Mouse (Mus musculus): Measurements from ENCODE around the gene Kcnab2. TPM values are rescaled to one million over a fixed set of nuclear protein-coding genes. Genes with fewer than 3 reads are reported as not detected.
A peak's percentile ranks its signal among the peaks of the same experiment; 100 is the strongest.

Gene Kcnab2
- total RNA-seq, 1 experiment from 2014 or later: 6.2 TPM

GRCm38 (mm10) chr4:152453079-152453478 lies 24.6 kb downstream of the Kcnab2 start:
- DNase-seq: no peak

GRCm38 (mm10) chr4:152451371-152451770 lies 26.3 kb downstream of the Kcnab2 start:
- no peak for DNase-seq

- DNase-seq: peak; percentile 19
These were observed 29.0 kb downstream of the Kcnab2 start for GRCm38 (mm10) chr4:152448666-152449018.

- DNase-seq: no peak
These were observed 29.7 kb downstream of the Kcnab2 start for GRCm38 (mm10) chr4:152447731-152448665.

- peak; percentile 15 for DNase-seq
These were observed 31.5 kb downstream of the Kcnab2 start for GRCm38 (mm10) chr4:152446178-152446577.

GRCm38 (mm10) chr4:152441536-152441935 lies 36.1 kb downstream of the Kcnab2 start:
- DNase-seq: no peak

GRCm38 (mm10) chr4:152440882-152441281 lies 36.8 kb downstream of the Kcnab2 start:
- DNase-seq: peak; percentile 23

- DNase-seq: peak; percentile 88
These were observed 42.4 kb downstream of the Kcnab2 start for GRCm38 (mm10) chr4:152435255-152435654.

GRCm38 (mm10) chr4:152434836-152435235 lies 42.8 kb downstream of the Kcnab2 start:
- DNase-seq: peak; percentile 93

- peak; percentile 67 for DNase-seq
These were observed 45.4 kb downstream of the Kcnab2 start for GRCm38 (mm10) chr4:152432308-152432707.

- DNase-seq: no peak
These were observed 49.4 kb downstream of the Kcnab2 start for GRCm38 (mm10) chr4:152428259-152428658.

- no peak for DNase-seq
These were observed 52.7 kb downstream of the Kcnab2 start for GRCm38 (mm10) chr4:152424922-152425321.

- peak; percentile 80 for DNase-seq
These were observed 53.3 kb downstream of the Kcnab2 start for GRCm38 (mm10) chr4:152424341-152424740.

GRCm38 (mm10) chr4:152423576-152423975 lies 54.1 kb downstream of the Kcnab2 start:
- no peak for DNase-seq

GRCm38 (mm10) chr4:152418229-152419060 lies 59.2 kb downstream of the Kcnab2 start:
- DNase-seq: no peak

- DNase-seq: no peak
These were observed 65.1 kb downstream of the Kcnab2 start for GRCm38 (mm10) chr4:152412524-152413080.

GRCm38 (mm10) chr4:152410961-152411360 lies 66.7 kb downstream of the Kcnab2 start:
- peak; percentile 59 for DNase-seq

- no peak for DNase-seq
These were observed 71.1 kb downstream of the Kcnab2 start for GRCm38 (mm10) chr4:152406531-152406930.

GRCm38 (mm10) chr4:152405671-152406201 lies 71.9 kb downstream of the Kcnab2 start:
- peak; percentile 16 for DNase-seq

GRCm38 (mm10) chr4:152405143-152405542 lies 72.5 kb downstream of the Kcnab2 start:
- no peak for DNase-seq

- no peak for DNase-seq
These were observed 78.7 kb downstream of the Kcnab2 start for GRCm38 (mm10) chr4:152398926-152399325.

GRCm38 (mm10) chr4:152392627-152393026 lies 85.0 kb downstream of the Kcnab2 start:
- no peak for DNase-seq
